Mouse (Mus musculus) embryonic fibroblast, embryonic 13.5 days (primary cell): ENCODE measurements at regions not wholly inside any gene's neighbourhood (a gene's known extent, or its start where the extent isn't known, plus 50 kb on each side); places are given as distances from the start of the nearest gene placed in this dataset.

Experiments
- CTCF ChIP-seq: IDR thresholded peaks from 2 replicates; pipeline ENCODE4 v1.5.1; 2011; ENCODE audit warnings: mild to moderate bottlenecking, control low read depth, low read length, moderate library complexity, borderline replicate concordance; ENCODE audit not compliant: insufficient read depth
- POLR2A ChIP-seq: IDR thresholded peaks from 2 replicates; pipeline ENCODE4 v1.6.1; 2011; ENCODE audit warnings: low read depth, mild to moderate bottlenecking, control low read depth, low read length, moderate library complexity

DNA sequence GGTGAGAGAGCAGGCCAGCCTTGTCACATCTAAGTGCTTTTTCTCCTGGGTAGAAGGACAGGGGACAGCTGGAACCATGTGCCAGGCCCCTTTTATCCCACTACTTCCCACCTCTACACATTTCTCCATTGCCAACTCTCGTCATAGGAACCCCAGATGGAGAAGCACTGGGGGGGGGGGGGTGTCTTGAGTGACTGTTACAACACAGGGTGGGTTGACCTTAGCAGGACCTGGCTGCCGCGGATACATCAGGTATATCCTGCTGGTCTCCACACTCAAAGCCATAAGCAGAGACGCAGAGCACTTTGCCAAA, 70.1 kb upstream of the Ppp2r5c start:
- TF ChIP-seq CTCF (no peak), POLR2A (no peak)
